Mouse (Mus musculus): Measurements from ENCODE around the gene Gigyf1. TPM values are rescaled to one million over a fixed set of nuclear protein-coding genes. Genes with fewer than 3 reads are reported as not detected.
A peak's percentile ranks its signal among the peaks of the same experiment; 100 is the strongest.

Gene Gigyf1
- 7.7 and 9.0 TPM in 2 replicates for polyA plus RNA-seq (2015; fragmentation: Nextera tagmentation; extraction: Ambion mirVana)

GRCm38 (mm10) chr5:137518436-137518835 lies at the start of gene Gigyf1:
TSS of gene Gigyf1 (plus strand) at chr5:137518548.
- WGBS: 71% methylated on average over 5 of the region's 5 CpGs
- ATAC-seq (ENCODE audit: insufficient read depth, low FRiP score): no peak
- Histone ChIP-seq H3K36me3 (ENCODE audit: control insufficient read depth, insufficient read depth, low read length) (peaks cover 25% of the 10 kb centered on the region), H3K4me3 (replicated peaks; ENCODE audit: low read length) (no peak within 1 kb of the TSS), H3K4me2 (ENCODE audit: low read depth, low read length) (no peak within 1 kb of the TSS), H3K9me3 (replicated peaks; ENCODE audit: control insufficient read depth, low read length) (no peaks in the 10 kb centered on the region), H3K27me3 (ENCODE audit: control insufficient read depth, insufficient read depth, low read length) (no peaks in the 10 kb centered on the region), H3K27ac (ENCODE audit: low read length) (no peak within 1 kb of the TSS), H3K9ac (ENCODE audit: low read length) (no peak within 1 kb of the TSS), H3K4me1 (ENCODE audit: control insufficient read depth, insufficient read depth, low read length) (no peaks in the 10 kb centered on the region)

DNA sequence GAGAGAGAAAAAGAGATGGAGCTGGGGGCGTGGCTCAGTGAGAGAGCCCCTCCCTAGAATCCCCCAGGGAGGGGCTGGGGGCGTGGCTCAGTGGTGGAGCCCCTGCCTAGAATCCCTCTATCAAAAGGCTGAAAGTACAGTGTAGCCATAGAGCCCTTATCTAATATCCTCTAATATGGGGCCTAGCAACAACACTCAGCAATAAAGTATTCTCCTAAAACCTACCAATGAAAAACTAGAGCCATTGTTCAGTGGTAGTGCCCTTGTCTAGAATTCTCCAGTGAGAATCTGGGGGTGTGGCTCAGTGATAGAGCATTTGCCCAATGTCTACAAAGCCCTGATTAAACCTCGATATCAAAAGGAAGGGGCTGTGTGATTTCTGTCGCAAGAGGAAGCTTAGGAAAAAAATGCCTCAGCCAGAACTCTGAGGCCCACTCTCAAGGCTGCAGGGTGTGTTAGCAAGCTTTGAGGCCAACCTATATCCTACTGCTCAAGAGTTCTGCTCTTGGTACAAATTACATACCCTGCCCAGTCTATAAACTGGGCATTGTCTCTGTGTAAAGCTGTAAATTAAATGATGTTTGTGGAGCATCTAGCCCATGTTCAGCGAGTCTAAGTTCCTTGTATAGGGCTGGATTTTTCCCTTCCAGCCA lies 46.0 kb upstream of the Gigyf1 start:
- H3K4me2 ChIP-seq (ENCODE audit: low read depth, low read length): no peak overlapping the region
- H3K9ac ChIP-seq (ENCODE audit: low read length): no peak overlapping the region
- peak; percentile 92 for ATAC-seq (ENCODE audit: insufficient read depth, low FRiP score)
- no peaks in the 10 kb centered on the region for H3K36me3 ChIP-seq (ENCODE audit: control insufficient read depth, insufficient read depth, low read length)
- H3K27ac ChIP-seq (ENCODE audit: low read length): peak overlapping the region; percentile 92
- WGBS: 52% methylated on average over 5 of the region's 5 CpGs
- no peaks in the 10 kb centered on the region for H3K27me3 ChIP-seq (ENCODE audit: control insufficient read depth, insufficient read depth, low read length)
- H3K9me3 ChIP-seq (replicated peaks; ENCODE audit: control insufficient read depth, low read length): no peaks in the 10 kb centered on the region
- no peak overlapping the region for H3K4me3 ChIP-seq (replicated peaks; ENCODE audit: low read length)
- H3K4me1 ChIP-seq (ENCODE audit: control insufficient read depth, insufficient read depth, low read length): no peaks in the 10 kb centered on the region

DNA sequence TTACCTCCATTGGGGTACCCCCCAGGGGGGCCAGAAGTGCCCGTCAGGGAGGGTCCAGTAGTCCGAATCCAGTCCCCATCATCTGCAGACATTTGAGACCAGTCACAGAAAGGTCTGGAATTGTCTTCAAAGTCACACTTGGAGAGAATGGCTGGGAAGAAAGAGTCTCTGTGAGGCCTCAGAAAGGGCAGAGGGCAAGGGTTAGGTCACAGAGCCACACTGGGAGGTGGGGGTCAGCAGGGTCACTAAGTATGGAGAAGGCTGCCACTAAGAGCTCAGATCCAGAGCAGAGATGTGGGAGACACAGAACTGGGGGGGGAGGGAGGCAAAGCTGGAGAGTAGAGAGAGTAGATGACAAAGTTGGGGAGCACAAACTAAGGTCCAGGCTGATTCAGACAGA lies 44.0 kb upstream of the Gigyf1 start:
- H3K9ac ChIP-seq (ENCODE audit: low read length): no peak overlapping the region
- H3K27me3 ChIP-seq (ENCODE audit: control insufficient read depth, insufficient read depth, low read length): no peaks in the 10 kb centered on the region
- no peaks in the 10 kb centered on the region for H3K9me3 ChIP-seq (replicated peaks; ENCODE audit: control insufficient read depth, low read length)
- no peak for ATAC-seq (ENCODE audit: insufficient read depth, low FRiP score)
- H3K4me1 ChIP-seq (ENCODE audit: control insufficient read depth, insufficient read depth, low read length): no peaks in the 10 kb centered on the region
- H3K36me3 ChIP-seq (ENCODE audit: control insufficient read depth, insufficient read depth, low read length): no peaks in the 10 kb centered on the region
- no peak overlapping the region for H3K4me3 ChIP-seq (replicated peaks; ENCODE audit: low read length)
- no peak overlapping the region for H3K27ac ChIP-seq (ENCODE audit: low read length)
- no peak overlapping the region for H3K4me2 ChIP-seq (ENCODE audit: low read depth, low read length)
- WGBS: 65% methylated on average over 2 of the region's 2 CpGs

DNA sequence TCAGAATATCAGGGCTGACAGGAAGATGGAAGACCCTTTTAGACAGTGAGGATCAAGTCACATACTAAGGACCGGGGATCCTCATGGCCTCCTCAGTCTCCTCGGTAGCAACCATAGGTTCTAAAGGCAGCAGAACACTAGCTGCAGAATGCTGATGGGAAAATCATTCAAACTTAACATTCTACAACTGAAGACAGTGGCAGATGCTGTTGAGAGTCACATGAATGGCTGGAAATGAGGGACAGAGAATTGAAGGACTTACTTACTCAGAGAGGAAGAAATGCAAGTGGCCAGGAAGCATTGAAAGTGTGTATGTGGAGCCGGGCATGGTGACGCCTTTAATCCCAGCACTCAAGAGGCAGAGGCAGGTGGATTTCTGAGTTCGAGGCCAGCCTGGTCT lies 41.4 kb upstream of the Gigyf1 start, which contains the start of gene Zan:
Gene Zan (minus strand): TSS at position 101 of the 400 bp plus-strand sequence.
- Histone ChIP-seq H3K4me1 (ENCODE audit: control insufficient read depth, insufficient read depth, low read length) (no peaks in the 10 kb centered on the region), H3K4me3 (replicated peaks; ENCODE audit: low read length) (no peak within 1 kb of the TSS), H3K9ac (ENCODE audit: low read length) (no peak within 1 kb of the TSS), H3K27ac (ENCODE audit: low read length) (no peak within 1 kb of the TSS), H3K9me3 (replicated peaks; ENCODE audit: control insufficient read depth, low read length) (no peaks in the 10 kb centered on the region), H3K4me2 (ENCODE audit: low read depth, low read length) (no peak within 1 kb of the TSS), H3K36me3 (ENCODE audit: control insufficient read depth, insufficient read depth, low read length) (no peaks in the 10 kb centered on the region), H3K27me3 (ENCODE audit: control insufficient read depth, insufficient read depth, low read length) (no peaks in the 10 kb centered on the region)
- 85% methylated on average over 5 of the region's 5 CpGs for WGBS
- ATAC-seq (ENCODE audit: insufficient read depth, low FRiP score): no peak

- Histone ChIP-seq H3K27me3 (ENCODE audit: control insufficient read depth, insufficient read depth, low read length) (no peaks in the 10 kb centered on the region), H3K36me3 (ENCODE audit: control insufficient read depth, insufficient read depth, low read length) (no peaks in the 10 kb centered on the region), H3K9me3 (replicated peaks; ENCODE audit: control insufficient read depth, low read length) (no peaks in the 10 kb centered on the region), H3K4me3 (replicated peaks; ENCODE audit: low read length) (no peak overlapping the region), H3K9ac (ENCODE audit: low read length) (no peak overlapping the region), H3K4me2 (ENCODE audit: low read depth, low read length) (no peak overlapping the region), H3K27ac (ENCODE audit: low read length) (no peak overlapping the region), H3K4me1 (ENCODE audit: control insufficient read depth, insufficient read depth, low read length) (0 out of 2 replicates have a peak, but pooled peaks cover 6% of the 10 kb centered on the region)
- ATAC-seq (ENCODE audit: insufficient read depth, low FRiP score): no peak
Observed at GRCm38 (mm10) chr5:137481138-137481537, 37.2 kb upstream of the Gigyf1 start.

GRCm38 (mm10) chr5:137481897-137482296 lies 36.5 kb upstream of the Gigyf1 start:
- WGBS: 45% methylated on average over 8 of the region's 8 CpGs
- no peaks in the 10 kb centered on the region for H3K36me3 ChIP-seq (ENCODE audit: control insufficient read depth, insufficient read depth, low read length)
- no peaks in the 10 kb centered on the region for H3K27me3 ChIP-seq (ENCODE audit: control insufficient read depth, insufficient read depth, low read length)
- H3K9me3 ChIP-seq (replicated peaks; ENCODE audit: control insufficient read depth, low read length): no peaks in the 10 kb centered on the region
- H3K27ac ChIP-seq (ENCODE audit: low read length): no peak overlapping the region
- H3K9ac ChIP-seq (ENCODE audit: low read length): no peak overlapping the region
- H3K4me2 ChIP-seq (ENCODE audit: low read depth, low read length): no peak overlapping the region
- no peak for ATAC-seq (ENCODE audit: insufficient read depth, low FRiP score)
- no peak overlapping the region for H3K4me3 ChIP-seq (replicated peaks; ENCODE audit: low read length)
- 0 out of 2 replicates have a peak, but pooled peaks cover 6% of the 10 kb centered on the region for H3K4me1 ChIP-seq (ENCODE audit: control insufficient read depth, insufficient read depth, low read length)

DNA sequence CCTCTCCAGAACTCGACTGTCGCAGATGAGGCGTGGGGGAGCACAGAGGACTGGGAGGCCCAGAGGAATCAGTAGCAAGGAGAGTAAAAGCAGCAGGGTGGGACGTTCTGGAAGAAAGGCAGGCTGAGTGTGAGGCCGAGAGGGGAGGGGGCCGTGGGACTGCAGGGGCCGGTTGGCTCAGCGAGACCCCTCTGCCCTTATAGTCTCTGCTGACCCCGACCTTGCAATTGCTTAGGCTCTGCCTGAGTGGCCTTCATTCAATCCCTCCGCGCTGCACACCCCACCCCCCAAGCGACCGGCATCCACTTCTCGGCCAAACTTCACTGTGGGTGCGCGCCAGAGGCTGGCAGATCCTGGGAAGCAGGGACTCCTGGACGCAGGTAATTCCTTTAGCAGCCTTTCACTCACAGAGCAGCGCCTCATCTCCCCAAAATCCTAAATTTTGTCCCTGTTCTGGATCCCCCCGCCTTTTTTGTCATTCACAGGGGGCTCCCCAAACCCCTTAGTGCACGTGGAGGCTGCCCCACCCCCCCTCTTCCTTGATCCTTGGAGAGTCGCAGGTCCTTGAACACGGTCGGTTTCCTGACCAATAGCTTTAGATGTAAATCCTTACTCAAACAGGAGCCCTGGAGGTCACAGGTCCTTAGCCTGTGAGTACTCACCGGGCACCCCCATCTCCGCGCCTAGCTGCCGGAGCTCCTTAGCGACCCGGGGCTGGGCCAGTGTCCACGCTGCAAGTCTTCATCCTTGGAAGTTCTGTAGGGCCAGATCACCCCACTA lies 33.1 kb upstream of the Gigyf1 start:
- Histone ChIP-seq H3K4me2 (ENCODE audit: low read depth, low read length) (peak overlapping the region; percentile 46), H3K4me3 (replicated peaks; ENCODE audit: low read length) (peak overlapping the region; percentile 32), H3K27me3 (ENCODE audit: control insufficient read depth, insufficient read depth, low read length) (no peaks in the 10 kb centered on the region), H3K9me3 (replicated peaks; ENCODE audit: control insufficient read depth, low read length) (no peaks in the 10 kb centered on the region), H3K36me3 (ENCODE audit: control insufficient read depth, insufficient read depth, low read length) (no peaks in the 10 kb centered on the region), H3K27ac (ENCODE audit: low read length) (no peak overlapping the region), H3K9ac (ENCODE audit: low read length) (peak overlapping the region; percentile 49), H3K4me1 (ENCODE audit: control insufficient read depth, insufficient read depth, low read length) (0 out of 2 replicates have a peak, but pooled peaks cover 6% of the 10 kb centered on the region)
- ATAC-seq (ENCODE audit: insufficient read depth, low FRiP score): no peak
- WGBS: 11% methylated on average over 30 of the region's 30 CpGs

DNA sequence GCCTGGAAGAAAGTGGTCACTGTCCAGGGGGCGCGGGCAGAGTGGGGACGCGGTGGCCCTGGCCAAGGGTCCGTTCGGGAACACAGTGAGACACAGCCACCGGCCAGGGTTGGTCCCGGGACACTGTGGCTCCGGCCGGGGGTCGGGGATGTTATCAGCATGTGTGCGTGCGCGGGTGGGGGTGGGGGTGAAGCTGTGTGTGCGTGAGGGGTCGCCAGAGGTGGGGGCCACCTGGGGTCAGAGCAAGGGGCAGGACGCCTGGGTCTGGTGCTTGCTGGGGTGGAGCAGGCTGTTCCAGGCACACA lies 32.5 kb upstream of the Gigyf1 start:
- WGBS: 2% methylated on average over 17 of the region's 17 CpGs
- Histone ChIP-seq H3K27me3 (ENCODE audit: control insufficient read depth, insufficient read depth, low read length) (no peaks in the 10 kb centered on the region), H3K9me3 (replicated peaks; ENCODE audit: control insufficient read depth, low read length) (no peaks in the 10 kb centered on the region), H3K27ac (ENCODE audit: low read length) (no peak overlapping the region), H3K4me2 (ENCODE audit: low read depth, low read length) (peak overlapping the region; percentile 46), H3K4me3 (replicated peaks; ENCODE audit: low read length) (peak overlapping the region; percentile 32), H3K9ac (ENCODE audit: low read length) (peak overlapping the region; percentile 49), H3K4me1 (ENCODE audit: control insufficient read depth, insufficient read depth, low read length) (0 out of 2 replicates have a peak, but pooled peaks cover 6% of the 10 kb centered on the region), H3K36me3 (ENCODE audit: control insufficient read depth, insufficient read depth, low read length) (no peaks in the 10 kb centered on the region)
- no peak for ATAC-seq (ENCODE audit: insufficient read depth, low FRiP score)

DNA sequence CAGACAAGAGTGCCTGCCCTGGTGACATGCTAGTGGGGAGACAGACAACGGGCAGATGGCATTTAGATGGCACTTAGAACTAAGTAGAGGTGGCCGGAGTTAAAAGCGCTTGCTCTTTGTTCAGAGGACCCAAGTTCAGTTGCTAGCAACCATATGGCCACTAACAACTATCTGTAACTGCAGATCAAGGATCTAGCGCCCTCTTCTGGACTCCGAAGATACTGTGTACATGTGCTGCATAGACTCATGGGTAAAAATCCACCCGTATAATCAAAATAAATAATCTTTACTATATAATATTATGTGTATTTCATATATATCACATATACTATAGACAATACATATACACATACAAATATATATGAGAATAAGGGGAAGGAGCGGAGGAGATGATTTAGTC lies 30.7 kb upstream of the Gigyf1 start:
- Histone ChIP-seq H3K4me2 (ENCODE audit: low read depth, low read length) (no peak overlapping the region), H3K27me3 (ENCODE audit: control insufficient read depth, insufficient read depth, low read length) (no peaks in the 10 kb centered on the region), H3K4me3 (replicated peaks; ENCODE audit: low read length) (no peak overlapping the region), H3K4me1 (ENCODE audit: control insufficient read depth, insufficient read depth, low read length) (0 out of 2 replicates have a peak, but pooled peaks cover 10% of the 10 kb centered on the region), H3K9me3 (replicated peaks; ENCODE audit: control insufficient read depth, low read length) (no peaks in the 10 kb centered on the region), H3K27ac (ENCODE audit: low read length) (no peak overlapping the region), H3K9ac (ENCODE audit: low read length) (no peak overlapping the region), H3K36me3 (ENCODE audit: control insufficient read depth, insufficient read depth, low read length) (no peaks in the 10 kb centered on the region)
- no peak for ATAC-seq (ENCODE audit: insufficient read depth, low FRiP score)
- 84% methylated on average over 7 of the region's 7 CpGs for WGBS
